Mouse (Mus musculus) granulocyte monocyte progenitor cell, adult 5-6 weeks (primary cell): ENCODE results near the gene Zfhx3. TPM values are rescaled to one million over a fixed set of nuclear protein-coding genes. Genes with fewer than 3 reads are reported as not detected.
A peak's percentile ranks its signal among the peaks of the same experiment; 100 is the strongest.

Experiments used
- ATAC-seq: replicated peaks from 2 replicates; pipeline ENCODE4 v1.8.0; 2016; ENCODE audit warnings: mild to moderate bottlenecking, moderate TSS enrichment, inconsistent platforms; ENCODE audit not compliant: poor library complexity, severe bottlenecking
- total RNA-seq, 2 experiments: library from RNA; stranded (forward) in 1 of 2; stranded (reverse) in 1 of 2; fragments of 200-712, 200-1000 nt in 1 of 2; fragments of >200 nt in 1 of 2; fragmentation: Nextera tagmentation in 1 of 2; gene quantifications; 2 replicates each; pipeline ENCODE4 v1.2.3; 2014 to 2017

Zfhx3 gene
- total RNA-seq, 2 experiments from 2014 or later: 0.31 to 0.41 TPM

DNA sequence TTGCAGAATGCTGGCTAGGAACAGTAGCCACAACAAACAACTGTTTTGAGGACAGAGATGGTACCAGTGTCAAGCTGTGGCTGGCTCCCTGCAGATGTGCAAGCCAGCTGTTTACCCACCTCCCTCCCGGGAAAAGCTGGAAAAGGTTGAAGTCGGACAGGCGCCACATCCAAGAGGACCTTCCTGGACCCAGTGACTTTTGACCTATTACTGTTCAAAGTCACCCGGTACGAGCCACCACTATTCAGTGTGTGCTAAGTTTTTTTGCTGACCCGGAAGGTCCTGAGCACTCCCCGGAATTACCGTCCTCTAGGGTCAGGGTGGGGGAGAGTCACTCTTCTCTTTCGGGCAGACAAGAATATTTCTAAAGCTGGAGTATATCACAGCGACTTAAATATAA, 818.3 kb downstream of the Zfhx3 start:
- no peak for ATAC-seq

DNA sequence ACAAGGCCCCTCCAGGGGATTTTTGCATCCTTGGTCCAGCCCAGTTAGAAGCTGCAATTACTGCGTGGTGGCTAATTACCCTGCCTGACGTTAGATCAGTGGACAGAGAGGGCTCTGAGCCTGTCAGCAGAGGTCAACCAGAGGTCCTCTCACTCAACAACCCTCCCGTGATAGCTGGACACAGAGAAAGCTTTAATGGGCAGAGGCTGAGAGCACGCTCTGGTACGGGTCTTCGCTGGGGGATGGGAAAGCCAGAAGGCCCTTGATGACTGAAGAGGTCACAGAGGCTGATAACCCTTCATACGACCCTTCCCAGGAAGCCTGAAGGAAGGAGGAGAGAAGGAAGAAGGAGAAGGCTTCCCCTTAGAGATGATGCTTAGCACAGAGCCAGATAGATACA, 820.1 kb downstream of the Zfhx3 start:
- ATAC-seq: no peak

DNA sequence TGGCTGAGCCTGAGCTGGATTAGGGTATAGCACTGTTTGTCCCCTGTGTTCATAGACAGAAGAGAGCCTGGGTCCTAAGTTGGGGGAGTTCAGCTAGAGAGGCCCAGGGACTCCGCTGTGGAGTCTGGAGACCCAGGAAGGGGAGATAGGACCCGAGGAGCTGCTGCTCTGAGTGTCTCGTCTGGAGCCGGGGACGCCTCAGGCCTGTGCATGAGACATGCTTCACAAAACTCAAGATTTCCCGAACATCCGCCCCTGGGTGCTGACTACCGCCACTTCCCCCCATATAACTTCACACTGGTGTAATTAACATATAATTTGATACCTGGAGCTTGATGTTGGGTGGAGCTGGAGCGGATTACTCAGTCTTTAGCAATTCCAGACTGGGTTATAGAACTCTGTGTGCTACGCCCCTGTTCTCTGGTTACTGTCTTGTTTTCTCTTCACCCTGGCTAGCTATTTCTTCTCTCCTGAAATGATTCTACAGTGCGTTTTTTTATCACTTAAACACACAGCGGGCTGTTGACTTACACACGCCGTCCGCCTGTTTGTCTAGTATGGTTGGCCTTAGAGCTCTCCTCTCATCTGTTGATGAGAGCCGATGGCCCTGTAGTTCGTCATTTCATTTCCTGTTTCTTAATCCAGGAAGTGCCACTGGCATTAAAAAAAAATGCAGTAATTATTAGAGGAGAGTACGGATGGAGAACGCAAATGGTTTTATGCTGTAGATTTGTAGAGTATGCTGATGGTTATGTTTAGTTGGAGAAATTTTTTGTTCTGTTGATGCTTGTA, 822.2 kb downstream of the Zfhx3 start:
- ATAC-seq: peak; percentile 80

DNA sequence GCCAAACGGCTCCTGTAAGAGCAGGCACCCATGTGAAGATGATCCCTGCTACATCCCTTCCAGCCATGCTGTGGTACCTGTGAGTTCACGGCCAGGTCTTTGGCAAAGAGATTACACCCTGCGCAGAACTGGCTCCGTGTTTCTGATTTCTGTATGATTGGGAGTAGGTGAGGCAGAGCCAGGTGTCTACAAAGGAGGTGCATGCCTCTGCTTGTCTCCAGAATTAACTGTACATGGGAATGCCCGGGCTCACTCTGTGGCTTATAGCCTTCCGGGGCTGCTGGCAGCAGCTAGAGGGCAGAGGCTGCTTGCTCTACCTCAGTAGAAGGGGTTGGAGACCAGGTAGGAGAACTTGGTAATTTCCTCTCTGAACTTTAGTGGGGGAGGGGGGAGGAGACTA, 823.7 kb downstream of the Zfhx3 start:
- ATAC-seq: no peak

DNA sequence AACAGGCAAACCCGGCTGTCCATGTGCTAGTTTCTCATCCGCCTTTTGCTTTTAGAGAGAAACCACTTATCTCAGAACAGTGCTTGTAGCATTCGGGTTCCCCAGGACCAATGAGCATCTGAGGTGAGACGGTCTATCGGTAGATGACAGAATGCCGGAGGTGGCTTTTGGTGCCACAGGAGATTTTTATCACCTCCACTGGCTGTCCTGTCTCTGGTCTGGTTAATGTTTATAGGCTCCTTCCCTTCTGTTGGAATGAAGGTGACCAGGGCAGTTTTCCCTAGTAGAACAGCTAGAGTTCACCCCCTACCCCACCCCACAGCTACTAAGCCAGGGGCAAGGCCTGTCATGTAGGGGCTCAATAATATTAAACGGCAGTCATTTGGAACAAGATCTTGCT, 825.6 kb downstream of the Zfhx3 start:
- ATAC-seq: no peak

DNA sequence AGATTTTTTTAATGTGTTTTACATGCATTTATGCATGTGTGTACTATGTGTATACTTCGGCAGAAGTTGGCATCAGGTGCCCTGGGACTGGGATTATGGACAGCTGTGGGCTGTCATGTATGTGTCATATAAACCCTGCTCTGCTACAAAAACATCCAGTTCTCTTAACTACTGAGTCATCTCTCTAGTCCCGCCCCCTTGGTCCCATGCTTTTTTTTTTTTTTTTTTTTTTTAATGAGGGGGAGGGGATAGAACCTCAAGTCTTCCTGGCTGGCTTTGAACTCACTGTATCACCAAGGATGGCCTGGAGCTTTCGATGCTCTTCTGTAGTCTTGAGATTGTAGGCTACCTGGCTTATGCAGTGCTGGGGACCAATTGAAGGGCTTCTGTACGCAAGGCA, 827.9 kb downstream of the Zfhx3 start:
- no peak for ATAC-seq

DNA sequence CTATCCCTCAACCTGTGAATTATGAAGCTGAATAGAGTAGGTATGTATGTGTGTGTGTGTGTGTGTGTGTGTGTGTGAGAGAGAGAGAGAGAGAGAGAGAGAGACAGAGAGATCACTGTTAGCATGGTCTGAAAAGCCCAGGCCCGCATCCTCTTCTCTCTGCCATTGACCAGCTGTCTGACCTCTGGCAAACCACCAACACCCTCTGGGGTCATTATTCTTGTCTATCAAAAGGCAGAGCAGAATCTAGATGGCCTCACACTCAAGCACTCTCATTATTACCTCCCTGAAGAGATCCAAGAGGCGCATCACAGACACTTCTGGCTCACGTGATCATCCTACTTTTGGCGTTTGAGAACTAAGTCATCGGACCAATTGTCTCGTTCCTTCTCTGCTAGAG, 831.0 kb downstream of the Zfhx3 start:
- no peak for ATAC-seq

DNA sequence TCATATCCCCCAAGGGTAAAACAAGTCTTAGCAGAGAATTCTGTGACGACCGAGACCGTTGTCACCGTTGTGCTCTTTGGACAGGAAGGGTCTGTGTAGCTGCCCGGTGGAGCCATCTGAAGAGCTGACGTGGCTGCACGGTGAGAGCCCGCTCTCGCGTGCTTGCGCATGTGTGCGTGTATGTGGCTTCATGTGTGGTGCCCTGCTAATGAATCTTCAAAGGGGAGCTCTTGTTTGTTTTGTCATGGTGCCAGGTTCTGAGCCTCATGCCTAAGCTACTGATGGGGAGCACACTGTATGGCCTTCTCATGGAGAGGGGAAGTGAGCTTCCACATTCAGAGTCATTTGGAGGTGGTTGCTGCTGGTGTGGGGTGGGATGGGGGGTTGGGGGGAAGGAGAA, 835.6 kb downstream of the Zfhx3 start:
- ATAC-seq: no peak

DNA sequence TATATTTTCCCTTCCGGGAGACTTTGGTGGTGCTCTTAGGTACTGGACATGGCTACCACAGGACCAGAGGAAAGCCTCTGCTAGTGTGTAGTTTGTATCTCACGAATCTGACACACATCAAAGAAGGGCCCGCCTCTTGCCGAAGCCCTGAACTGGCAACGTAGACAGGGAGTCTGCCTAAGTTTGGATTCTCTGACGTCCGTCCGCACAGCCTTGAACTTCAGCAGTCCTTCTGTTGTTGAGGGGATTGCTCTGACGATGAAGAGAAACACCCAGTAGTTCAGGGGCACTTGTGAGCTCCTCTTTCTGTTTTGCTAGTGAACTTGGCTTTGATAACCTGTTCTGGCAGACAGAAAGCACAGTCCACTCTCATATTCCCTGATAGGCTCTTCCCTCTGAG, 836.1 kb downstream of the Zfhx3 start:
- ATAC-seq: no peak

DNA sequence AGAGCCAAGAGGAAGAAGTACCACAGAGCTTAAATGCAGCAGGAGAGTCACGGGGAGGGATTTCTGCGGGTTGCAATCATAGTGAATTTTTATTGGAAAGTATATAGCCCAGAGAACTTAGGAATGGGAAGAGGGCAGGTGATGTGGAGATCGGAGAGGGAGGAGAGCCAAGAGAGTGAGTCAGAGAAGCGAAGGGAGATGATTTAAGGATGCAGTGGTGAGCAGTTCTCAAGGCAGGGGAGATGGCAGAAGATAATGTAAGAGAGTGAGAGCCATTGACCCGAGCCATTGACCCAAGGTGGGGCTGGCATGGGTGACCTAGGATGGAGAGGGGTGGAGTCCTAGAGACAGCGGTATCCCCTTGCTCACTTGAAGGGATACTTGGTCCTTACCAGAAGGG, 838.3 kb downstream of the Zfhx3 start:
- no peak for ATAC-seq

DNA sequence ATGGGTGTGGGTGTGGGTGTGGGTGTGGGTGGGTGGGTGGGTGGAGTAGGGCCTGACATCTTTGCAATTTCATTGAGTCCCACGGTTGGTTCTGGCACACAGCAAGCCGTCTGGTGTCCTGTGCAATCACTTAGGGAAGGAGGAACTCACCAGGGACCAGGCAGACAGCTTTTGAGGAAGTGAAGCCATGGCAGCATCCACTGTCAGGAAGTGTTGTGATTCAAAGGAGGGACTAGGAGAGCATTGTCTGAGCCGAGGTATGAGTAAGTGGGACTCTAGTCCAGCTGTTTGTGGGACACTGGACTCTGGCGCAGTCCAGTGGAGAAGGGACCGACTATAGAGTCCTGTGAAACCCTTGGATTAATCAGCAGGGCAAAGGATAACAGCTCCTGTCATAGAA, 838.7 kb downstream of the Zfhx3 start:
- peak; percentile 97 for ATAC-seq

DNA sequence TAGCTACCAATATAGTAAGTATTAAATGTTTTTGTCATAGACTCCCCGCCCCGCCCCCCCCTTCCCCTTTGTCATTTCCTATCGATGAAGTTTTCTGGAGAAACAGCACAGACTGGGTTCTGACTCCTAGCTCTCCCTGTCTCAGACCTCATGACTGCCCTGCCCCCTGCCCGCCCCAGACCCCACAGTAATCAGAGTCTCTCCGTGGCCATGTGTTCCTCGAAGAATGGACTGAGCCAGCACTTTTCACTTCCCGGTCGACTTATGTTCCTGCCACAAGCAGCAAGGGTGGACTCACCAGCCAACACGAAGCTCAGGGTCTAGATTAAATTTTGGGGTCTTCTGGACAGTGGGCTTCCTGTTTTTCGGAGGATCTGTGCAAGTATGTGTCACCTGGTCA, 840.7 kb downstream of the Zfhx3 start:
- no peak for ATAC-seq

DNA sequence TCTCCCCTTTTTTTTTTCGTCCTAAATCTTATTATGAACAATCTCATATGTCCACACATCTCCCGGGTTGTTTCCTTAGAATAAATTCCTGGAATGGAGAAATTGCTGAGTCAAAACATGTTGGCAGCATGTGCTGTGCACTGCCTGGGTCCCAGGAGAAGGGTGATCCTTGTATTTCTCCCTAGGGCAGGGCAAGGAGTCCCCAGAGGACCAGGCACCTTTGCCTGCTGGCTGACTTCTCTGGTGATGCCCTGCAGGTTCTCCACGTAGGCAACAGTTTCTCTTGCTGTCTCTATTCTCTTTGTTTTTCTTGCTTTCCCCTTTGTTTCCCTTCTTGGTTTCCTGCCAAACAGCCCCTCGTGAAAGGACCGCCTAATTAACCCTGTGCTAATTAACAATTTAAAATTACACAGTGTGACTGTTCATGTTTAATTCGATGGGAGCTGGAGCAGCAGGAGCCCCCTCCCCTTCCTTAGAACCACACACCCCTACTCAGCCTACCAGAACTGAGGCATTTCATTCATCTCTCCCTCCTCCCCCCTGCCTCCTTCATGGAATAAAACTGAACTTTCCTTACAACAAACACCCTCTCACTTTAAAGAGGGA, 845.8 kb downstream of the Zfhx3 start:
- ATAC-seq: no peak

DNA sequence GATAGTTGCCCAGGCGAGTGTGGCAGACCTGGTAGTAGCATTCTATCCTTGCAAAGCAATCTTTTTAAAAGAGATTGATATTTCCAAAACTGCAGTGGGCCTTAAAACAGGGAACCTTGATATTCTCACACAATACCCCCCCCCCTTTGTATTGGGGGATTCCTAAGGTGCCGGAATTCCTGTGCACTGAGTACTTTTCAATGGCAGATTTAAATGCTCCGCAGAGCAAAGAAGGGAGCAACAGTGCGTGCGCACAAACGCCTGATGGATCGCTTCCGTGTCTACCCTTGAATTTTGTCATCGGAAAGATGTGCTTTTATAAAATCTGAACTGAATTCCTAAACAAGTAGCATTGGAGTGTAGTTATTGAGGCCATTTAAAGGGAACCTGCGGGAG, 846.3 kb downstream of the Zfhx3 start:
- ATAC-seq: no peak

DNA sequence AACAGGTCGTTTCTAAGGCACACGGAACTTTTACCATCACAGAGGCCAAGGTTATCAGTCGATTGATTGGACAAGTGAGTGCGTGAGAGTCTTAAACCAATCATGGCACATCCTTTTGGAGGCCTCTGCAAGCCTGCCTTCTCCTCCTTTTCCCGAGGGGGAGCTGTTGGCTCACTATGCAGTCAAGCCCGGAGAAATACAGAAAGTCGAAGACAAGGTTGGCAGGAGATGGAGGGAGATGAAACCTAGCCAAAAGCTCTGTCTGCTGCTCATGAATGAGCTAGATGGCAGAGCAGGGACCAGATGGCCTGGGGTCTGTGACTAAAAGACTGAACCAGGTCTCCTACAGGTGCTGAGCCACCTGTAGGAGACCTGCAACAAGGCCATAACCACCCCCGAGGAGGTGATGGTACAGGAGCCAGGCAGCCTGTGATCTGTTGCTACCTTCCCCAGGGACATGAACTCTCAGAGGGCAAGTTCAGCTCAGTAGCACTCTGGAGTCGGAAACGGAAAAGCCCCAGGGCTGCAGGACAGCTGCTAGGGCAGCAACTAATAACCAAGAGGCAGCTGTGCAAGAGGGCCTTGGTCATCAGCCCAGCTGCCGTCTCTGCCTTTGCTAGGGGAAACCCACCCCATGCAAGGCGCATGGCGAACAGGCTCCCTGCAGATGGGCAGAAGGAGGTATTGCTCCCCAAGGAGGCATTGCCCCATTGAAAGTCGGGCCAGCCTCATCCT, 848.3 kb downstream of the Zfhx3 start:
- no peak for ATAC-seq

DNA sequence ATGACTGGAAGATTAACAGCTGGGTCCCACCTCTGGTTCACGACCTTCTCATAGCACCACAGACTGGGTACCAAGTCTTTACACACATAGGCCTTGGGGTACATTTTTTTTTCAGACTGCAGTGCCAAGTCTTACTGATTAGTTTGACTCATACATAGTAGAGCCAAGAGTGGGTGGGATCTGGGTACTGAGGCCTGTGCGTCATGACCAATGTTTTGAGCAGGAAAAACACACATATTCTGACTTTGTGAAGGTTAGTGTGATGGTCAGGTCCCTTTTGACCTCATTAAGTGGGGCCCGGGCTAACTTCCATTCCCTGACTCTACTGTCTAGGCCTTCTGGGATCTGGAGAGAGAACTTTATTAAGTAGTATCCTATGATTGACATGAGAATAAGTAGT, 853.6 kb downstream of the Zfhx3 start:
- no peak for ATAC-seq

DNA sequence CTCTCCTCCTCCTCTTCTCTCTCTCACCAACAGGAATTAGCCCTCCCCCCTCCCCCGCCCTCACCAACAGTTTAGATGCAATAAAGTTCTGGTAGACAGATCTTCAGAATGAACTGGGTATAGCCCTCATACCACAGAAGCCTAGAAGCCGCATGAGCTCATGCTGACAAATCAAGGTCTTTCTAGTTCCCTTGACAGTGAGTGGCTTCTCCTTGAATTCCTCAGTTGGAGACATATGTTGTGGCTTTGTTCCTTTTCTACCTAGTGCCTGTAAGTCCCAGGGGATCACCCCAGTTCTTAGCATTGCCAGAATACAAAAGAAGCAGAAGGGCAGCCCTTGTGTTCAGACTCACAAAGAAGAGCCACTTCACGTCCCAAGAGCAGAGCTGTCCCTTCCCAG, 854.4 kb downstream of the Zfhx3 start:
- no peak for ATAC-seq

DNA sequence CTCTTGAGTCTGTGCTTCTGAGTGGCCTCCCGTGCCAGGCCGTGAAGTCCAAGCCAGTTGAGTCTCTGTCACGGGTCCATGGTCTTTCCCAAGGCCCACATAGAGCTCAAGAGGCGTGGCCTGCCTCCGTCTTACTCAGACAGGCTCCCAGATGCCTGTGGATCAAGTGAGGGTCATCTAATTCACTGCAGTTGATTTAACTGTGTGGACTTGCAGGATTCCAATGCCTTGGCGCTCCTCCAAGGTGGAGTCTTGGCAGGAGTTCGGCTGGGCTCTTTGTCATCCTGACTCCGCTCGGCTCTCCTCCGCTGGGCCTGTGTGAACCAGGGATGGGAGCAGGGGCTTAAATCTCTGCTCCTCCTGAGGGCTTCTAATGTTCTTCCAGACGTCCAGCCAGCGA, 855.6 kb downstream of the Zfhx3 start:
- ATAC-seq: no peak

DNA sequence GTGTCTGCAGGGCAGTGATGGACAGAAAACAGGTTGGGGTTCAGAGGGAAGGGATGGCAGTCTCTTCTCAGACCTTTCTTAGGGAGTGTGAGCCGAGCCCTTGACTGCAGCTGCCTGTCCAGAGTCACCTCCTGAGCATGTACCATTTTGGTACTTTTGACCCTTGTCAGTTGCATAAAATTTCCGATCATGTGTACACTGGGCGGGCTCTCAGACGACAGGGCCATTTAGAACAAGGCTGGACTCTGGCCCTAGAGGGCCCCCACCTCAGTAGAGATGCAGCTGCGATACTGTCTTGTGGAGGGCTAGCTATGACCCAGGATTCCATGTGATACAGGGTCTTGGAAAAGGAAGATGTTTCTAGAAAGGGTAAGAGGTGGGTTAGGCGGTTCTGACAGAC, 856.8 kb downstream of the Zfhx3 start:
- no peak for ATAC-seq

DNA sequence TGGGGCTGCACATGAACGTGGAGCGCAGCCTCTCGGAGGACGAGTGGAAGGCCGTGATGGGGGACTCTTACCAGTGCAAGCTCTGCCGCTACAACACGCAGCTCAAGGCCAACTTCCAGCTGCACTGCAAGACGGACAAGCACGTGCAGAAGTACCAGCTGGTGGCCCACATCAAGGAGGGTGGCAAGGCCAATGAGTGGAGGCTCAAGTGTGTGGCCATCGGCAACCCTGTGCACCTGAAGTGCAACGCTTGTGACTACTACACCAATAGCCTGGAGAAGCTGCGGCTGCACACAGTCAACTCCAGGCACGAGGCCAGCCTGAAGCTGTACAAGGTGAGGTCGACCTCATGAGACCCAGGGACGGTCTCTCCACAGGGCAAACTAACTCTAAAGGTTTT, 857.9 kb downstream of the Zfhx3 start:
- ATAC-seq: no peak

DNA sequence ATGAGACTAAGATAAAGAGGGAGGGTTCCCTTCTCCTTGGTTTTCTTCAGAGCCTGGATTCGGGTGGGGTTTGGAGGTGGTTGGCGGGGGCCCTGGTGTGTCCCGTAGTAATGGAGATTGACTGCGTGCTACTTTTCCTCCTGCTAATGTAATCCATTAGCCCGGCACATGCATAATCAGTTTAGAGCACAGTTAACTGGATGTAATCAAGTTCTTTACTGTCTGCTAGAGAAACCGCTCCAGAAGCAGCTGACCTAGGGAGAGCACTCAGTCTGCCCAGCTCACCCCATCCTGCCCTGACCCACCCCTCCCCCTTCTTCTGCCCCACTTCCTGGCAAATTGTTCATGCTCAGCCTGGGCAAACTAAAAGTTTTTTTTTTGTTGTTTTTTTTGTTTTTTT, 860.6 kb downstream of the Zfhx3 start:
- no peak for ATAC-seq

DNA sequence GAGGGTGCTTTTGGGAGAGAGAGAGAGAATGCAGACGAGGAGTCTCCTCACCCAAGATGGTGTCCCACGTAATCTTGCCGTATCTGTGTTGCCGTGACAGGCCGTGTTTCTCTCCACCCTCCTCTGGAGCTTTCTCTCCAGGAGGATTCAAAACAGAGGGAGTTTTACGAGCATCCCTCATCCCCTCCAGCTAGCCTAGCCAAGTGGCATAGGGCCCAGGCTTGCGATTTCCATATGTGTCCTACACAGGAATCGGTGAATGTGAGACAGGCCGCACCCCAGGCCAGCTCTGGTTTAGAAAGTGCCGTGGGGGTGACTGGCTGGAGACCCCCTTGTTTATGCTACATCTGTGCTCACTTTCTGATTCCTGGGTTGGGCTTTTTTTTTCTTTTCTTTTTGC, 869.2 kb downstream of the Zfhx3 start:
- no peak for ATAC-seq
